In genomic region chr2:156165478-156165877, GRCm38 (mm10) we compare ENCODE assay signal across 16 mouse cellular contexts.
"Had no signal": no experiment of that assay in that cellular context is flagged by ENCODE, and none has a peak within 500 bp of the region (broad histone marks: within the 10 kb centered on the region; RNA-seq: fewer than 3 reads in every experiment).

No protein-coding gene starts in this region.

- H3K9me3 ChIP-seq: lung, embryonic 15.5 days; megakaryocyte, embryonic 14.5 days; midbrain, embryonic 13.5 days; midbrain, embryonic 15.5 days; neural tube, embryonic 12.5 days; stomach, embryonic 15.5 days had no signal

- H3K27ac ChIP-seq: lung, embryonic 15.5 days; macrophage; midbrain, embryonic 13.5 days; midbrain, embryonic 15.5 days; neural tube, embryonic 12.5 days; stomach, embryonic 15.5 days; stomach, postnatal 0 days had no signal

- H3K27me3 ChIP-seq: lung, embryonic 15.5 days; megakaryocyte, embryonic 14.5 days; midbrain, embryonic 13.5 days; midbrain, embryonic 15.5 days; neural tube, embryonic 12.5 days; stomach, embryonic 15.5 days had no signal

- DNase-seq: lung, postnatal 14 days; lung, postnatal 36 days; right cerebral cortex, postnatal 14 days; thymus, adult 2 months; thymus, postnatal 25 days; thymus, postnatal 4 days had no signal

- H3K4me1 ChIP-seq: lung, embryonic 15.5 days; megakaryocyte, embryonic 14.5 days; midbrain, embryonic 13.5 days; midbrain, embryonic 15.5 days; neural tube, embryonic 12.5 days; stomach, embryonic 15.5 days had no signal

- H3K4me2 ChIP-seq: lung, embryonic 15.5 days; midbrain, embryonic 11.5 days; midbrain, embryonic 13.5 days; midbrain, embryonic 15.5 days; neural tube, embryonic 12.5 days; stomach, embryonic 15.5 days had no signal

- ATAC-seq: lung, postnatal 0 days; midbrain, embryonic 13.5 days; midbrain, embryonic 15.5 days had no signal

- H3K9ac ChIP-seq: lung, embryonic 15.5 days; midbrain, embryonic 13.5 days; midbrain, embryonic 15.5 days; neural tube, embryonic 12.5 days; stomach, embryonic 15.5 days had no signal

- H3K4me3 ChIP-seq: lung, embryonic 15.5 days; megakaryocyte, embryonic 14.5 days; midbrain, embryonic 13.5 days; midbrain, embryonic 15.5 days; neural tube, embryonic 12.5 days; stomach, embryonic 15.5 days had no signal
